Mouse (Mus musculus): ENCODE results near the gene H3f3b.

DNA sequence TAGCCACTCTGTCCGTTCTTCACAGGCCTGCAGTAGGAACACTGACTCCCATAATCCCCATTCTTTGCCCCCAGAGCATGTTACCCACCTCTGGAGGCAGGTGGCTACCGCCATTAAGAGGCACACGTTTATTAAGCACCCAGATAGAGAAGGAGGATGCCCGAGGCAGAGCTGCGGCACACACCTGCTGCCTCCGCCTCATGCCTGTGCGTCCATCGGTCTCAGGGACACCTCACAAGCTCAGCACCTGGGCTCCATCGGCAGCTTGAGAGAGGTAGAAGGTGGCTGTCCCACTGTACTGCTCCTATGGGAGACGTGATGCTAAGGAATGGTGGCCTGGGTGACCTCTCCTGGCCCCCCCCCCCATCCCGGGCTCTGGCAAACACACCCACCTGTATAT is 19.4 kb downstream of the H3f3b start:
- TF ChIP-seq CTCF (IDR thresholded peaks at IDR 0.05) (no peak), EP300 (IDR thresholded peaks at IDR 0.05) (no peak)

All from lung, postnatal 0 days (tissue).